Mouse (Mus musculus): Measurements from ENCODE around the gene Ptprd. TPM values are rescaled to one million over a fixed set of nuclear protein-coding genes. Genes with fewer than 3 reads are reported as not detected.
"Not testable (repeated sequence)": the region's sequence is repeated elsewhere in the genome, so short reads cannot be mapped to it uniquely, and the experiment has no call there.

The Ptprd gene
- polyA plus RNA-seq, 1 experiment from 2014 or later, result 4.0 TPM

DNA sequence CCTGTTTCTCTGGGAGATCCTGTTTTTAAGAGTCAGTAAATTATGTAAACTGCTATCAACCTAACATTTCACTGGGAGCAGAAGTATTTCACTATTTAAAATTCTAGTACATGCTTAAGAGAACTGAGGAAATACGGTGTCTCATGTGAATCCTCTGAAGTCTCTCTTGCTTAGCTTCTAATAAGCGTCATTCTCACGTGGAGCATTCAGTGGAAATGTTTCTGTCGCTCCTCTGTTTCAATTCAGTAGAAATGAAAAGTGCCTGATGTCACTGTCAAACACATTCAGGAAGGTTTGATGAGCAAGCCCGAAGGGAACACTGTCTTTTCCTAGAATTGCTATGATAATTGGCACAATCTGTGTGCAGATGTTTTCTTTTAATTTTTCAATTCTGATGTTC is 350.5 kb downstream of the Ptprd start:
- ATAC-seq, result no peak
- Histone ChIP-seq H3K4me1 (no peaks in the 10 kb centered on the region), H3K4me2 (no peak overlapping the region), H3K27me3 (replicated peaks) (no peaks in the 10 kb centered on the region), H3K9me3 (replicated peaks) (no peaks in the 10 kb centered on the region), H3K9ac (no peak overlapping the region), H3K36me3 (no peaks in the 10 kb centered on the region), H3K4me3 (no peak overlapping the region), H3K27ac (no peak overlapping the region)
- 63% methylated on average over 5 of the region's 5 CpGs for WGBS (ENCODE audit: insufficient replicate concordance)

- not testable (repeated sequence) for ATAC-seq; H3K4me1 ChIP-seq; H3K36me3 ChIP-seq; H3K9ac ChIP-seq; H3K4me2 ChIP-seq; H3K9me3 ChIP-seq (replicated peaks); H3K27ac ChIP-seq; H3K4me3 ChIP-seq; H3K27me3 ChIP-seq (replicated peaks)
- 43% methylated on average over 1 of the region's 1 CpGs for WGBS (ENCODE audit: insufficient replicate concordance)
These were observed 414.4 kb downstream of the Ptprd start for GRCm38 (mm10) chr4:77797391-77797790.

DNA sequence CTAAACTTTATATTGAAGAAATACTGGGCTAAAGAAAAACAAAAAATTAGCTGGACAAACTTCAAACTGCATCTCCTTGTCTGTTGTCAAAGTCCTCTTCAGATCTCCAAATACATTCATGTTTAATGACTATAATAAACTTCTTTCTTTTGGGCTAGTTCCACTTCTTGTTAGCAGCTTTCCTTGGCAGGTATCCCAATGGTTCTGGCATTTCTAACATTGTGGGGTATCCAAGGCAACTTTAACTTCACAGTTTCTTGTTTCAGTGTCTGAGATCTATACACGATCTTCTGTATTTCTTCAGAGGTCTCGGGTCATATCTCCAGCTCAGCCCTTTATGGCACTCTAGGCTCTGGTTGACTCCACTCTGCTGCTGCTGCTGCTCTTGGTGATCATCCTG is 434.5 kb downstream of the Ptprd start:
- Histone ChIP-seq H3K9ac (no peak overlapping the region), H3K9me3 (replicated peaks) (no peaks in the 10 kb centered on the region), H3K36me3 (no peaks in the 10 kb centered on the region), H3K27me3 (replicated peaks) (no peaks in the 10 kb centered on the region), H3K4me3 (no peak overlapping the region), H3K4me1 (no peaks in the 10 kb centered on the region), H3K27ac (no peak overlapping the region), H3K4me2 (no peak overlapping the region)
- WGBS (ENCODE audit: insufficient replicate concordance), result 70% methylated on average over 2 of the region's 2 CpGs
- no peak for ATAC-seq

DNA sequence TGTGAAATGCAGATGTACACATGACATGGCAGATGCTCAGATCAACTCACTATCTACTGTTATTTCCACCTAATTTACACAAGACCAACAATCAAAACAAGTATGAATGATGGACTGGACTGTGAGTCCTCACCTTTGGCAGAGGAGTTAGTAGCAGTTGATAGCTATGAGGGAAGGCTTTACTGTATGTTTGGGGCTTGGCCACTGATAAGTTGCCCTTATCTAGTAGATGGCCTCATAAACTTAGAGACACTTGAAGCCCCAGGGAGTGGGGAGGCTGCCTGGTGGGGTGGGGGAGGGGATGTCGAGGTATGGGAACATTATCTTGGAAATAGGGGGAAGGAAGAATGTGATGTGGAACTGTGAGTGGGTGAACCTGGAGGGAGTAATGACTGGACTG is 448.0 kb downstream of the Ptprd start:
- WGBS (ENCODE audit: insufficient replicate concordance), result 47% methylated on average over 1 of the region's 1 CpGs

DNA sequence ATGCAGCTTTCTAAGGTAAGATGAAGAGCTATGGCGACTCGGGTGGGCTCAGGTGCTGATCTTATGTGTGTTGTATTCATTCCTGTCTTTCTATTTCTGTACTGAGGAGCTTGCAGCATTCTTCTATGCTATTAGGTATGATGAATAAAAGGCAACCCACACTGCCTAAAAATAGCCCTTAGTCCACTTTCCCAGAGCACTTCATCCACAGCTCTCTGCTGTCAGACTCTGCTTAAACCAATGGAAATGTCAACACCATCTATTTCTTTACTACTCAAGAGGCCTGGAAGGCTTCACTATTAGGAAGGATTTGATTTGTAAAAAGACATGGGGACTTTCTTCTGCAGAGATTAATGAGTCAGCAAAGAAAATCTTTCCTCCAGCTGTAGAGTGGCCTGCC is 468.4 kb downstream of the Ptprd start:
- 68% methylated on average over 2 of the region's 2 CpGs for WGBS (ENCODE audit: insufficient replicate concordance)
- no peak for ATAC-seq
- H3K36me3 ChIP-seq, result no peaks in the 10 kb centered on the region
- H3K4me3 ChIP-seq, result no peak overlapping the region
- H3K9me3 ChIP-seq (replicated peaks), result no peaks in the 10 kb centered on the region
- no peaks in the 10 kb centered on the region for H3K27me3 ChIP-seq (replicated peaks)
- H3K27ac ChIP-seq, result no peak overlapping the region
- H3K4me2 ChIP-seq, result no peak overlapping the region
- H3K4me1 ChIP-seq, result no peaks in the 10 kb centered on the region
- H3K9ac ChIP-seq, result no peak overlapping the region

More for the DNA sequence above, 448.0 kb downstream of the Ptprd start:
- H3K9me3 ChIP-seq (replicated peaks), result no peaks in the 10 kb centered on the region
- no peak overlapping the region for H3K4me2 ChIP-seq
- no peaks in the 10 kb centered on the region for H3K4me1 ChIP-seq
- H3K4me3 ChIP-seq, result no peak overlapping the region
- H3K9ac ChIP-seq, result no peak overlapping the region
- H3K36me3 ChIP-seq, result no peaks in the 10 kb centered on the region
- no peaks in the 10 kb centered on the region for H3K27me3 ChIP-seq (replicated peaks)
- H3K27ac ChIP-seq, result no peak overlapping the region
- no peak for ATAC-seq

DNA sequence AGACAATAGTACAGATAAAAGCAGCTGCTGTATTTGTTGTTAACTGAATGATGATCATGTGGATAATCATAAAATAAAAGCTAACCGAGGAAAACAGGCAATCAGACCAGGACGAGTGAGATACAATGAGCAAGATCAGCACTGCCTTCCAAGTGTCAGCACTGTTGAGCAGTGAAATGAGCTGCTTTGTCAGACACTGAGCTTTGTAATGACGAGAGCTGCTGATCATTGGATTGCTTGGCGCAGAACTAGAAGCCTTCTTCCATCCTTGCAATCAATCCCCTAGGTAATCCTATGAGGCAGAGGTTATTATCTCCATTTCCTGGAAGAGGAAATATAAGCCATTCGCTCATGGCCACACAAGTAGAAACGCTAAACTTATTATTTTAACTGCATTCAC is 489.9 kb downstream of the Ptprd start:
- H3K4me1 ChIP-seq, result no peaks in the 10 kb centered on the region
- no peak overlapping the region for H3K27ac ChIP-seq
- ATAC-seq, result no peak
- 63% methylated on average over 6 of the region's 6 CpGs for WGBS (ENCODE audit: insufficient replicate concordance)
- no peaks in the 10 kb centered on the region for H3K36me3 ChIP-seq
- no peaks in the 10 kb centered on the region for H3K9me3 ChIP-seq (replicated peaks)
- no peak overlapping the region for H3K4me3 ChIP-seq
- H3K4me2 ChIP-seq, result no peak overlapping the region
- no peaks in the 10 kb centered on the region for H3K27me3 ChIP-seq (replicated peaks)
- H3K9ac ChIP-seq, result no peak overlapping the region

DNA sequence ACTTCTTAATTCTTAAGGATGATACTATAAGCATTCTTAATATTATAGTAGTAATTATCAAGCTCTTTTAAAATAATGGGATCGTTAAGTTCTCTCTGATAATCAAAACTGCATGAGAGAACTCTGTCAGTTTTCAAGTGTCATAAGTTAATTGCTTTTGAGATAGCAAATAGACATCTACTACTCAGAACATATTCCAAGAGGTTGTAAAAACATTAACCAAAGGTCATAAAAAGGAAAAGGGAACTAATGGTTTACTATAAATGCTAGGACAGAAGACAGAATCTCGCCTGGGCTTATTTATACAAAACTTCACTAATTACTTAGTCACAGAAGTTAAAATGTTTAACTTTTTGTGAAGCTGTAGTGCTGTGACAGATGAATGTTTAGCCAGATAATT is 494.0 kb downstream of the Ptprd start:
- Histone ChIP-seq H3K27me3 (replicated peaks) (no peaks in the 10 kb centered on the region), H3K36me3 (no peaks in the 10 kb centered on the region), H3K4me1 (no peaks in the 10 kb centered on the region), H3K9ac (no peak overlapping the region), H3K4me2 (no peak overlapping the region), H3K9me3 (replicated peaks) (no peaks in the 10 kb centered on the region), H3K27ac (no peak overlapping the region), H3K4me3 (no peak overlapping the region)
- 39% methylated on average over 2 of the region's 2 CpGs for WGBS (ENCODE audit: insufficient replicate concordance)
- no peak for ATAC-seq

GRCm38 (mm10) chr4:77710231-77710630 is 501.5 kb downstream of the Ptprd start:
- Histone ChIP-seq H3K4me2 (no peak overlapping the region), H3K4me1 (no peaks in the 10 kb centered on the region), H3K27me3 (replicated peaks) (no peaks in the 10 kb centered on the region), H3K4me3 (no peak overlapping the region), H3K9ac (no peak overlapping the region), H3K9me3 (replicated peaks) (no peaks in the 10 kb centered on the region), H3K36me3 (no peaks in the 10 kb centered on the region), H3K27ac (no peak overlapping the region)
- whole genome bisulfite sequencing (ENCODE audit: insufficient replicate concordance), result 58% methylated on average over 2 of the region's 2 CpGs
- ATAC-seq, result no peak

DNA sequence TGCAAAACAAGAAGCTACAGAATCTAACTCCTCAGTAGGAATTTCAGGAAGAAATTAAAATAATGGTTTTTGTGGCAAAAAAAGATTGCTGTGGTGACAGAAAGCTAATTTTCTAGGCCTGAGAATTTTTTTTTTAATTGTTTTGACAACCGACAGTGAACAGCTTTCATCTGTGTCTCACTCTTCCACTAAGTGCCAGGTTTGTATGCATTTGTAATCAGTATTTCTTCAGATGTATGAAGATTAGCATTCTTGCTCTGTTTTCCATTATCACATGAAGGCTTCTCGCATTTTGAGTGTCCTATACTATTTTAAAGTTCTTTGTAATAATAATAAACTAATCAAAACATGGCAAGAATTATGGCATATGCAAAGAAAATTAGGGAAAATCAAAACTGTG is 513.5 kb downstream of the Ptprd start:
- Histone ChIP-seq H3K9ac (no peak overlapping the region), H3K4me1 (no peaks in the 10 kb centered on the region), H3K27ac (no peak overlapping the region), H3K4me3 (no peak overlapping the region), H3K4me2 (no peak overlapping the region), H3K9me3 (replicated peaks) (no peaks in the 10 kb centered on the region), H3K36me3 (no peaks in the 10 kb centered on the region), H3K27me3 (replicated peaks) (no peaks in the 10 kb centered on the region)
- no peak for ATAC-seq
- 48% methylated on average over 2 of the region's 2 CpGs for WGBS (ENCODE audit: insufficient replicate concordance)

DNA sequence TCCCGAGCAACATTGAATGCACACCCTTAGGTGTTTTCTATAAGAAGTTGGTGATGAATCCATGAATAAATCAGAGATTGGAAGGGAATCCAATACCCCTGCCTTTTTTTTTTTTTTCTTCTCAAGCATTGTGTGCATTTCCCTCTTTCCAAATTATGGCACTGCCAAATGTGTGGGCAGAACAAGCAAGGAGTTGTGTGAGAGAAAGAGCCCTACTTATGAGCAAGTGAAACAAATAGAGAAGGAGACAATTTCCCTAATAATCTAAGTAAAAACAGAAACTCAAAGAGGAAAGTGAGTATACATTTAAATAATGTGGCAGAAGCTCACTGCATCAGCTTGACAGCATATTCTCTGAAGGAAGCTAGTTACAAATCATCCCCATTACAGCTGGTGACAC is 536.0 kb downstream of the Ptprd start:
- no peaks in the 10 kb centered on the region for H3K9me3 ChIP-seq (replicated peaks)
- no peaks in the 10 kb centered on the region for H3K4me1 ChIP-seq
- H3K36me3 ChIP-seq, result no peaks in the 10 kb centered on the region
- no peaks in the 10 kb centered on the region for H3K27me3 ChIP-seq (replicated peaks)
- H3K9ac ChIP-seq, result no peak overlapping the region
- ATAC-seq, result no peak
- no peak overlapping the region for H3K27ac ChIP-seq
- H3K4me3 ChIP-seq, result no peak overlapping the region
- no peak overlapping the region for H3K4me2 ChIP-seq
- 35% methylated on average over 1 of the region's 1 CpGs for WGBS (ENCODE audit: insufficient replicate concordance)

GRCm38 (mm10) chr4:77664761-77665160 is 547.0 kb downstream of the Ptprd start:
- Histone ChIP-seq H3K4me3 (no peak overlapping the region), H3K36me3 (no peaks in the 10 kb centered on the region), H3K4me2 (no peak overlapping the region), H3K4me1 (no peaks in the 10 kb centered on the region), H3K9ac (no peak overlapping the region), H3K27ac (no peak overlapping the region), H3K27me3 (replicated peaks) (no peaks in the 10 kb centered on the region), H3K9me3 (replicated peaks) (no peaks in the 10 kb centered on the region)
- ATAC-seq, result no peak
- WGBS (ENCODE audit: insufficient replicate concordance), result 72% methylated on average over 2 of the region's 2 CpGs

DNA sequence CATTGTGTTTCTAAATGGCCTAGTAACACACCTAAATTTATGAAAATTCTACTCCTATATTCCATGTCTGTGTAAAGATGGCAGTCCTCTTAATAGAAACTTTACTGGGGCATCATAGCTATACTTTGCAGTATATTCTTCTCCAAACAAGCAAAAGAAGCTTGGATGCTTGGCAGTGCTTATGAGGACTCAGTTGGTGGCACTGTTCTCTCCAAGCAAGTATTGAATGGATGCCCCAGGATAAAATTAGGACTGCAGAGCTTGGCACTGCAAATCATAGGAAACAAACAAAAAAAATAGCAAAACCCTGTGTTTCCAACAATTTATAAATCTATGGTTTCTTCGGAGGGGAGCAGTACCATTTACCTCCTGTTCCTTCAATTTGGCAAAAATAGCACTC is 549.5 kb downstream of the Ptprd start:
- Histone ChIP-seq H3K36me3 (no peaks in the 10 kb centered on the region), H3K9me3 (replicated peaks) (no peaks in the 10 kb centered on the region), H3K9ac (no peak overlapping the region), H3K4me1 (no peaks in the 10 kb centered on the region), H3K27ac (no peak overlapping the region), H3K4me3 (no peak overlapping the region), H3K4me2 (no peak overlapping the region), H3K27me3 (replicated peaks) (no peaks in the 10 kb centered on the region)
- ATAC-seq, result no peak
- 63% methylated on average over 1 of the region's 1 CpGs for WGBS (ENCODE audit: insufficient replicate concordance)

- Histone ChIP-seq H3K27me3 (replicated peaks) (no peaks in the 10 kb centered on the region), H3K9ac (no peak overlapping the region), H3K27ac (no peak overlapping the region), H3K4me1 (no peaks in the 10 kb centered on the region), H3K4me2 (no peak overlapping the region), H3K4me3 (no peak overlapping the region), H3K9me3 (replicated peaks) (no peaks in the 10 kb centered on the region), H3K36me3 (no peaks in the 10 kb centered on the region)
- WGBS (ENCODE audit: insufficient replicate concordance), result 64% methylated on average over 1 of the region's 1 CpGs
- no peak for ATAC-seq
These were observed 556.1 kb downstream of the Ptprd start for GRCm38 (mm10) chr4:77655669-77656068.
